Mouse (Mus musculus) hindbrain, postnatal 0 days (tissue): Measurements from ENCODE around the gene 2900092C05Rik. TPM values are rescaled to one million over a fixed set of nuclear protein-coding genes. Genes with fewer than 3 reads are reported as not detected.
A peak's percentile ranks its signal among the peaks of the same experiment; 100 is the strongest.

Experiments
- ATAC-seq: fragments of 200-750 bp; cut with Nextera tagmentation; 2 replicates; pipeline ENCODE4 v1.8.0; 2017; ENCODE audit warnings: mild to moderate bottlenecking, moderate TSS enrichment, moderate library complexity
- DNase-seq: peaks from one replicate; pipeline ENCODE4 v3.0.0-alpha.2; 2015; ENCODE audit warnings: low spot score
- H3K27ac ChIP-seq: fragments of 300-500 bp; sonication (generic); 2 replicates; pipeline ENCODE4 v1.5.1; 2014; ENCODE audit warnings: mild to moderate bottlenecking
- H3K27me3 ChIP-seq: fragments of 300-500 bp; sonication (generic); 2 replicates; pipeline ENCODE4 v1.6.1; 2014; ENCODE audit warnings: low read length, mixed read lengths; ENCODE audit not compliant: insufficient read depth
- H3K36me3 ChIP-seq: fragments of 300-500 bp; sonication (generic); 2 replicates; pipeline ENCODE4 v1.6.1; 2014; ENCODE audit warnings: low read length, mixed read lengths; ENCODE audit not compliant: insufficient read depth
- H3K4me1 ChIP-seq: fragments of 300-500 bp; sonication (generic); 2 replicates; pipeline ENCODE4 v1.6.1; 2014; ENCODE audit warnings: antibody characterized with exemption, low read length, mixed read lengths; ENCODE audit not compliant: insufficient read depth
- H3K4me2 ChIP-seq: fragments of 300-500 bp; sonication (generic); 2 replicates; pipeline ENCODE4 v1.6.1; 2014; ENCODE audit warnings: low read depth, mild to moderate bottlenecking, low read length, moderate library complexity, mixed read lengths
- H3K4me3 ChIP-seq: fragments of 300-500 bp; sonication (generic); 2 replicates; pipeline ENCODE4 v1.5.1; 2014; ENCODE audit warnings: low read length
- H3K9ac ChIP-seq: fragments of 300-500 bp; sonication (generic); replicated peaks from 2 replicates; pipeline ENCODE4 v1.6.1; 2014; ENCODE audit warnings: mild to moderate bottlenecking, low read length, moderate library complexity, mixed read lengths
- H3K9me3 ChIP-seq: fragments of 300-500 bp; sonication (generic); 2 replicates; pipeline ENCODE4 v1.6.1; 2016; ENCODE audit warnings: low read length, mixed read lengths
- CTCF ChIP-seq: IDR thresholded peaks from 2 replicates; pipeline ENCODE4 v1.5.1; 2016; ENCODE audit warnings: antibody characterized with exemption, control low read depth, low read depth
- WGBS: fragments of 180-500 bp; shearing (Covaris S2); extraction: QIAGEN DNeasy Blood & Tissue Kit; methylation state at CpG from one replicate; pipeline ENCODE4 v1.1.7; 2014; 5-methylcytosine and 5-hydroxymethylcytosine counted together
- polyA plus RNA-seq: library from polyadenylated mRNA; unstranded; fragments of >200 nt; fragmentation: Nextera tagmentation; extraction: Ambion mirVana; gene quantifications from 2 replicates; pipeline ENCODE4 v1.2.1, GENCODE M21; 2015
- total RNA-seq: library from RNA; depleted of rRNA; stranded (reverse); fragments of >200 nt; gene quantifications from 2 replicates; pipeline ENCODE4 v1.2.3, GENCODE M21; 2014; rRNA removed

The 2900092C05Rik gene
- total RNA-seq (not detected in 2 replicates), polyA plus RNA-seq (not detected in 2 replicates)

- TF ChIP-seq CTCF: no peak
- H3K9ac ChIP-seq: no peak within 1 kb of the TSS
- no peaks in the 10 kb centered on the region for H3K36me3 ChIP-seq
- H3K4me3 ChIP-seq: no peak within 1 kb of the TSS
- H3K27me3 ChIP-seq: no peaks in the 10 kb centered on the region
- no peaks in the 10 kb centered on the region for H3K4me1 ChIP-seq
- 62% methylated on average over 2 of the region's 2 CpGs for WGBS
- H3K9me3 ChIP-seq: peaks cover 3% of the 10 kb centered on the region; the same call in 1 of the 2 replicates
- no peak within 1 kb of the TSS for H3K27ac ChIP-seq
- no peak within 1 kb of the TSS for H3K4me2 ChIP-seq
- ATAC-seq (no peak), DNase-seq (no peak)
These were observed at the start of gene 2900092C05Rik for GRCm38 (mm10) chr7:12512217-12512616. TSS of gene 2900092C05Rik (plus strand) at chr7:12512517.

- peak within 1 kb of the TSS; percentile 51 for H3K4me2 ChIP-seq
- DNase-seq (peak; percentile 97), ATAC-seq (peak; percentile 99)
- no peaks in the 10 kb centered on the region for H3K27me3 ChIP-seq
- peak within 1 kb of the TSS; percentile 99 for H3K4me3 ChIP-seq
- under 1% methylated on average over 53 of the region's 53 CpGs for WGBS
- peak; percentile 20; the same call in 1 of the 2 replicates for TF ChIP-seq CTCF
- H3K4me1 ChIP-seq: no peaks in the 10 kb centered on the region
- H3K9me3 ChIP-seq: 0 out of 2 replicates have a peak, but pooled peaks cover 2% of the 10 kb centered on the region
- peak within 1 kb of the TSS; percentile 96 for H3K27ac ChIP-seq
- H3K9ac ChIP-seq: peak within 1 kb of the TSS; percentile 99
- H3K36me3 ChIP-seq: peaks cover 29% of the 10 kb centered on the region
These were observed 33.9 kb upstream of the 2900092C05Rik start, which contains the start of gene Zfp606 for GRCm38 (mm10) chr7:12478158-12479008. TSS of gene Zfp606 (plus strand) at chr7:12478293.

- Histone ChIP-seq H3K4me3 (peak overlapping the region; percentile 99), H3K27ac (peak overlapping the region; percentile 96), H3K4me2 (peak overlapping the region; percentile 51), H3K4me1 (no peaks in the 10 kb centered on the region), H3K27me3 (no peaks in the 10 kb centered on the region), H3K36me3 (peaks cover 35% of the 10 kb centered on the region), H3K9ac (peak overlapping the region; percentile 99), H3K9me3 (0 out of 2 replicates have a peak, but pooled peaks cover 2% of the 10 kb centered on the region)
- under 1% methylated on average over 7 of the region's 8 CpGs for WGBS
- ATAC-seq (no peak; the same call in 1 of the 2 replicates), DNase-seq (peak; percentile 18)
- TF ChIP-seq CTCF: no peak
These were observed 33.3 kb upstream of the 2900092C05Rik start for GRCm38 (mm10) chr7:12479009-12479346.

- WGBS: 70% methylated on average over 4 of the region's 4 CpGs
- H3K9me3 ChIP-seq: 0 out of 2 replicates have a peak, but pooled peaks cover 2% of the 10 kb centered on the region
- no peak for TF ChIP-seq CTCF
- H3K27ac ChIP-seq: no peak overlapping the region
- peak overlapping the region; percentile 99 for H3K9ac ChIP-seq
- DNase-seq: no peak
- ATAC-seq: no peak
- H3K4me1 ChIP-seq: no peaks in the 10 kb centered on the region
- H3K4me3 ChIP-seq: peak overlapping the region; percentile 99
- peaks cover 41% of the 10 kb centered on the region for H3K36me3 ChIP-seq
- H3K4me2 ChIP-seq: peak overlapping the region; percentile 51
- H3K27me3 ChIP-seq: no peaks in the 10 kb centered on the region
These were observed 32.8 kb upstream of the 2900092C05Rik start for GRCm38 (mm10) chr7:12479525-12479924.

DNA sequence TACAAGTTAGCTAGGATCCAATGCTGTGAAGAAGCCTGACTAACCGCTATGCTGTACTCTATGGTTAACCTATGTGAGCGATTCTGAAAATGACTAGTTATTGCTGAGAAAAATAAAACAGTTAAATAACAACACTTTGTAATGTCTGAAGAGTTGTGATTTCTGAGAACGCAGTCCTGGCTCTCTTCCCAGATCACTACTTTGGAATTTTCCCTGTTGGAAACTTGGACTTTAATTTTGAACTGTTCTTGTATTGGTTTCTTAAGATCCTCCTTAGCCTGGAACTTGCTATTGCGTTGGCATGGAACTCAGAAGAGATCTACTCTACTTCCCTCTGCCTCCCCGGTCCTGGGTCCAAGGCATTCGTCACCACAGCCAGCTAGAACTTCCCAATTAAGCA lies 28.5 kb upstream of the 2900092C05Rik start:
- H3K4me1 ChIP-seq: no peaks in the 10 kb centered on the region
- peaks cover 79% of the 10 kb centered on the region for H3K36me3 ChIP-seq
- DNase-seq (no peak), ATAC-seq (no peak)
- peaks cover 3% of the 10 kb centered on the region for H3K9me3 ChIP-seq
- H3K4me3 ChIP-seq: no peak overlapping the region
- H3K27ac ChIP-seq: no peak overlapping the region
- H3K9ac ChIP-seq: no peak overlapping the region
- no peak for TF ChIP-seq CTCF
- WGBS: 96% methylated on average over 6 of the region's 6 CpGs
- H3K4me2 ChIP-seq: no peak overlapping the region
- no peaks in the 10 kb centered on the region for H3K27me3 ChIP-seq

- 93% methylated on average over 1 of the region's 1 CpGs for WGBS
These were observed 26.4 kb upstream of the 2900092C05Rik start for GRCm38 (mm10) chr7:12485956-12486355.

More at GRCm38 (mm10) chr7:12485956-12486355, 26.4 kb upstream of the 2900092C05Rik start:
- H3K4me2 ChIP-seq: no peak overlapping the region
- H3K9me3 ChIP-seq: peaks cover 14% of the 10 kb centered on the region
- DNase-seq (no peak), ATAC-seq (no peak)
- H3K4me3 ChIP-seq: no peak overlapping the region
- peaks cover 92% of the 10 kb centered on the region for H3K36me3 ChIP-seq
- no peak overlapping the region for H3K27ac ChIP-seq
- H3K27me3 ChIP-seq: no peaks in the 10 kb centered on the region
- H3K4me1 ChIP-seq: no peaks in the 10 kb centered on the region
- no peak overlapping the region for H3K9ac ChIP-seq
- peak; percentile 25; the same call in 1 of the 2 replicates for TF ChIP-seq CTCF
